Mouse (Mus musculus): Measurements from ENCODE around the gene St6gal2. TPM values are rescaled to one million over a fixed set of nuclear protein-coding genes. Genes with fewer than 3 reads are reported as not detected.

Gene St6gal2
- 0.22 and 0.37 TPM in 2 replicates for polyA plus RNA-seq (2015; fragmentation: Nextera tagmentation; extraction: Ambion mirVana)

GRCm38 (mm10) chr17:55445250-55446184 lies at the start of gene St6gal2:
TSS of gene St6gal2 (plus strand) at chr17:55445382.
- Histone ChIP-seq H3K4me3 (ENCODE audit: low read length) (peak within 1 kb of the TSS; percentile 55), H3K27ac (ENCODE audit: low read length) (no peak within 1 kb of the TSS), H3K4me1 (ENCODE audit: control insufficient read depth, insufficient read depth, low read length) (0 out of 2 replicates have a peak, but pooled peaks cover 2% of the 10 kb centered on the region), H3K4me2 (ENCODE audit: low read depth, low read length) (peak within 1 kb of the TSS; percentile 81), H3K9me3 (replicated peaks; ENCODE audit: control insufficient read depth, low read length) (no peaks in the 10 kb centered on the region), H3K36me3 (ENCODE audit: control insufficient read depth, insufficient read depth) (no peaks in the 10 kb centered on the region), H3K27me3 (ENCODE audit: control insufficient read depth, insufficient read depth, low read length) (peaks cover 37% of the 10 kb centered on the region), H3K9ac (ENCODE audit: low read length) (peak within 1 kb of the TSS; percentile 38; the same call in 1 of the 2 replicates)
- under 1% methylated on average over 79 of the region's 84 CpGs for whole genome bisulfite sequencing
- ATAC-seq (replicated peaks; ENCODE audit: extremely low read depth, insufficient read depth, low FRiP score): peak; percentile 23; the same call in 1 of the 2 replicates

- no peaks in the 10 kb centered on the region for H3K36me3 ChIP-seq (ENCODE audit: control insufficient read depth, insufficient read depth)
- H3K9ac ChIP-seq (ENCODE audit: low read length): no peak overlapping the region
- no peak overlapping the region for H3K4me2 ChIP-seq (ENCODE audit: low read depth, low read length)
- H3K9me3 ChIP-seq (replicated peaks; ENCODE audit: control insufficient read depth, low read length): no peaks in the 10 kb centered on the region
- H3K27me3 ChIP-seq (ENCODE audit: control insufficient read depth, insufficient read depth, low read length): no peaks in the 10 kb centered on the region
- no peak overlapping the region for H3K27ac ChIP-seq (ENCODE audit: low read length)
- WGBS: 77% methylated on average over 2 of the region's 2 CpGs
- H3K4me3 ChIP-seq (ENCODE audit: low read length): no peak overlapping the region
- ATAC-seq (replicated peaks; ENCODE audit: extremely low read depth, insufficient read depth, low FRiP score): no peak
- no peaks in the 10 kb centered on the region for H3K4me1 ChIP-seq (ENCODE audit: control insufficient read depth, insufficient read depth, low read length)
These were observed 39.1 kb upstream of the St6gal2 start for GRCm38 (mm10) chr17:55406043-55406442.

- Histone ChIP-seq H3K27me3 (ENCODE audit: control insufficient read depth, insufficient read depth, low read length) (no peaks in the 10 kb centered on the region), H3K36me3 (ENCODE audit: control insufficient read depth, insufficient read depth) (no peaks in the 10 kb centered on the region), H3K27ac (ENCODE audit: low read length) (no peak overlapping the region), H3K4me1 (ENCODE audit: control insufficient read depth, insufficient read depth, low read length) (no peaks in the 10 kb centered on the region), H3K4me2 (ENCODE audit: low read depth, low read length) (no peak overlapping the region), H3K9me3 (replicated peaks; ENCODE audit: control insufficient read depth, low read length) (no peaks in the 10 kb centered on the region), H3K9ac (ENCODE audit: low read length) (no peak overlapping the region), H3K4me3 (ENCODE audit: low read length) (no peak overlapping the region)
- WGBS: 72% methylated on average over 2 of the region's 2 CpGs
- ATAC-seq (replicated peaks; ENCODE audit: extremely low read depth, insufficient read depth, low FRiP score): no peak
These were observed 28.7 kb upstream of the St6gal2 start for GRCm38 (mm10) chr17:55416519-55416918.

- no peak overlapping the region; the same call in 1 of the 2 replicates for H3K9ac ChIP-seq (ENCODE audit: low read length)
- H3K27me3 ChIP-seq (ENCODE audit: control insufficient read depth, insufficient read depth, low read length): peaks cover 37% of the 10 kb centered on the region
- 0 out of 2 replicates have a peak, but pooled peaks cover 2% of the 10 kb centered on the region for H3K4me1 ChIP-seq (ENCODE audit: control insufficient read depth, insufficient read depth, low read length)
- H3K9me3 ChIP-seq (replicated peaks; ENCODE audit: control insufficient read depth, low read length): no peaks in the 10 kb centered on the region
- peak overlapping the region; percentile 55 for H3K4me3 ChIP-seq (ENCODE audit: low read length)
- 3% methylated on average over 6 of the region's 6 CpGs for whole genome bisulfite sequencing
- peak overlapping the region; percentile 81 for H3K4me2 ChIP-seq (ENCODE audit: low read depth, low read length)
- no peak for ATAC-seq (replicated peaks; ENCODE audit: extremely low read depth, insufficient read depth, low FRiP score)
- no peaks in the 10 kb centered on the region for H3K36me3 ChIP-seq (ENCODE audit: control insufficient read depth, insufficient read depth)
- no peak overlapping the region for H3K27ac ChIP-seq (ENCODE audit: low read length)
These were observed 974 bp downstream of the St6gal2 start for GRCm38 (mm10) chr17:55446185-55446527.

GRCm38 (mm10) chr17:55446698-55447097 lies 1.5 kb downstream of the St6gal2 start:
- ATAC-seq (replicated peaks; ENCODE audit: extremely low read depth, insufficient read depth, low FRiP score): no peak
- Histone ChIP-seq H3K4me3 (ENCODE audit: low read length) (no peak overlapping the region), H3K4me2 (ENCODE audit: low read depth, low read length) (no peak overlapping the region), H3K4me1 (ENCODE audit: control insufficient read depth, insufficient read depth, low read length) (0 out of 2 replicates have a peak, but pooled peaks cover 2% of the 10 kb centered on the region), H3K27me3 (ENCODE audit: control insufficient read depth, insufficient read depth, low read length) (peaks cover 37% of the 10 kb centered on the region), H3K9ac (ENCODE audit: low read length) (no peak overlapping the region), H3K9me3 (replicated peaks; ENCODE audit: control insufficient read depth, low read length) (no peaks in the 10 kb centered on the region), H3K36me3 (ENCODE audit: control insufficient read depth, insufficient read depth) (no peaks in the 10 kb centered on the region), H3K27ac (ENCODE audit: low read length) (no peak overlapping the region)
- WGBS: 35% methylated on average over 4 of the region's 4 CpGs

- ATAC-seq (replicated peaks; ENCODE audit: extremely low read depth, insufficient read depth, low FRiP score): no peak
- H3K4me1 ChIP-seq (ENCODE audit: control insufficient read depth, insufficient read depth, low read length): no peaks in the 10 kb centered on the region
- 65% methylated on average over 2 of the region's 2 CpGs for WGBS
- H3K4me2 ChIP-seq (ENCODE audit: low read depth, low read length): no peak overlapping the region
- H3K27ac ChIP-seq (ENCODE audit: low read length): no peak overlapping the region
- H3K9me3 ChIP-seq (replicated peaks; ENCODE audit: control insufficient read depth, low read length): no peaks in the 10 kb centered on the region
- no peak overlapping the region for H3K4me3 ChIP-seq (ENCODE audit: low read length)
- no peak overlapping the region for H3K9ac ChIP-seq (ENCODE audit: low read length)
- H3K36me3 ChIP-seq (ENCODE audit: control insufficient read depth, insufficient read depth): no peaks in the 10 kb centered on the region
- H3K27me3 ChIP-seq (ENCODE audit: control insufficient read depth, insufficient read depth, low read length): peaks cover 18% of the 10 kb centered on the region
These were observed 5.8 kb downstream of the St6gal2 start for GRCm38 (mm10) chr17:55450943-55451342.

GRCm38 (mm10) chr17:55454487-55454886 lies 9.3 kb downstream of the St6gal2 start:
- H3K9me3 ChIP-seq (replicated peaks; ENCODE audit: control insufficient read depth, low read length): no peaks in the 10 kb centered on the region
- ATAC-seq (replicated peaks; ENCODE audit: extremely low read depth, insufficient read depth, low FRiP score): no peak

GRCm38 (mm10) chr17:55460187-55460586 lies 15.0 kb downstream of the St6gal2 start:
- H3K9ac ChIP-seq (ENCODE audit: low read length): no peak overlapping the region
- H3K4me3 ChIP-seq (ENCODE audit: low read length): no peak overlapping the region
- no peaks in the 10 kb centered on the region for H3K9me3 ChIP-seq (replicated peaks; ENCODE audit: control insufficient read depth, low read length)
- H3K27me3 ChIP-seq (ENCODE audit: control insufficient read depth, insufficient read depth, low read length): no peaks in the 10 kb centered on the region
- no peak overlapping the region for H3K4me2 ChIP-seq (ENCODE audit: low read depth, low read length)
- 56% methylated on average over 1 of the region's 1 CpGs for WGBS
- H3K4me1 ChIP-seq (ENCODE audit: control insufficient read depth, insufficient read depth, low read length): no peaks in the 10 kb centered on the region
- no peaks in the 10 kb centered on the region for H3K36me3 ChIP-seq (ENCODE audit: control insufficient read depth, insufficient read depth)
- no peak for ATAC-seq (replicated peaks; ENCODE audit: extremely low read depth, insufficient read depth, low FRiP score)
- no peak overlapping the region for H3K27ac ChIP-seq (ENCODE audit: low read length)

More at GRCm38 (mm10) chr17:55454487-55454886, 9.3 kb downstream of the St6gal2 start:
- H3K4me3 ChIP-seq (ENCODE audit: low read length): no peak overlapping the region
- H3K4me2 ChIP-seq (ENCODE audit: low read depth, low read length): no peak overlapping the region
- H3K4me1 ChIP-seq (ENCODE audit: control insufficient read depth, insufficient read depth, low read length): no peaks in the 10 kb centered on the region
- H3K36me3 ChIP-seq (ENCODE audit: control insufficient read depth, insufficient read depth): no peaks in the 10 kb centered on the region
- H3K27me3 ChIP-seq (ENCODE audit: control insufficient read depth, insufficient read depth, low read length): no peaks in the 10 kb centered on the region
- no peak overlapping the region for H3K27ac ChIP-seq (ENCODE audit: low read length)
- H3K9ac ChIP-seq (ENCODE audit: low read length): no peak overlapping the region
- WGBS: 56% methylated on average over 3 of the region's 3 CpGs

- Histone ChIP-seq H3K4me2 (ENCODE audit: low read depth, low read length) (no peak overlapping the region), H3K9me3 (replicated peaks; ENCODE audit: control insufficient read depth, low read length) (no peaks in the 10 kb centered on the region), H3K27me3 (ENCODE audit: control insufficient read depth, insufficient read depth, low read length) (no peaks in the 10 kb centered on the region), H3K36me3 (ENCODE audit: control insufficient read depth, insufficient read depth) (no peaks in the 10 kb centered on the region), H3K9ac (ENCODE audit: low read length) (no peak overlapping the region), H3K27ac (ENCODE audit: low read length) (no peak overlapping the region), H3K4me3 (ENCODE audit: low read length) (no peak overlapping the region), H3K4me1 (ENCODE audit: control insufficient read depth, insufficient read depth, low read length) (no peaks in the 10 kb centered on the region)
- ATAC-seq (replicated peaks; ENCODE audit: extremely low read depth, insufficient read depth, low FRiP score): no peak
- WGBS: 62% methylated on average over 3 of the region's 3 CpGs
These were observed 22.4 kb downstream of the St6gal2 start for GRCm38 (mm10) chr17:55467579-55467978.

All from heart, embryonic 16.5 days (tissue).